Mouse (Mus musculus) lung, embryonic 14.5 days (tissue): ENCODE measurements at regions not wholly inside any gene's neighbourhood (a gene's known extent, or its start where the extent isn't known, plus 50 kb on each side); places are given as distances from the start of the nearest gene placed in this dataset.
A peak's percentile ranks its signal among the peaks of the same experiment; 100 is the strongest.

Experiments
- ATAC-seq: fragments of 200-750 bp; cut with Nextera tagmentation; 2 replicates; pipeline ENCODE4 v1.8.0; 2017; ENCODE audit warnings: mild to moderate bottlenecking, moderate TSS enrichment, moderate library complexity; ENCODE audit not compliant: insufficient read depth
- DNase-seq: peaks from one replicate; pipeline ENCODE4 v3.0.0-alpha.2; 2015
- H3K27ac ChIP-seq: fragments of 300-500 bp; sonication (generic); 2 replicates; pipeline ENCODE4 v1.5.1; 2014; ENCODE audit warnings: low read depth, mild to moderate bottlenecking, moderate library complexity
- H3K27me3 ChIP-seq: fragments of 300-500 bp; sonication (generic); 2 replicates; pipeline ENCODE4 v1.6.1; 2014; ENCODE audit warnings: low read length, control low read depth; ENCODE audit not compliant: insufficient read depth
- H3K36me3 ChIP-seq: fragments of 300-500 bp; sonication (generic); 2 replicates; pipeline ENCODE4 v1.6.1; 2014; ENCODE audit warnings: control low read depth; ENCODE audit not compliant: insufficient read depth
- H3K4me1 ChIP-seq: fragments of 300-500 bp; sonication (generic); 2 replicates; pipeline ENCODE4 v1.6.1; 2014; ENCODE audit warnings: antibody characterized with exemption, control low read depth; ENCODE audit not compliant: insufficient read depth
- H3K4me2 ChIP-seq: fragments of 300-500 bp; sonication (generic); 2 replicates; pipeline ENCODE4 v1.6.1; 2014; ENCODE audit warnings: mild to moderate bottlenecking
- H3K4me3 ChIP-seq: fragments of 300-500 bp; sonication (generic); 2 replicates; pipeline ENCODE4 v1.5.1; 2014; ENCODE audit warnings: low read depth, low read length
- H3K9ac ChIP-seq: fragments of 300-500 bp; sonication (generic); 2 replicates; pipeline ENCODE4 v1.6.1; 2014
- H3K9me3 ChIP-seq: fragments of 300-500 bp; sonication (generic); 2 replicates; pipeline ENCODE4 v1.6.1; 2016; ENCODE audit warnings: low read depth, low read length, control low read depth
- CTCF ChIP-seq: IDR thresholded peaks from 2 replicates; pipeline ENCODE4 v1.5.1; 2016; ENCODE audit warnings: antibody characterized with exemption, low read depth
- WGBS: fragments of 180-500 bp; shearing (Covaris S2); extraction: QIAGEN DNeasy Blood & Tissue Kit; methylation state at CpG from one replicate; pipeline ENCODE4 v1.1.7; 2014; 5-methylcytosine and 5-hydroxymethylcytosine counted together

GRCm38 (mm10) chr1:10872266-10872665 lies 541.6 kb upstream of the A830018L16Rik start:
- H3K27ac ChIP-seq, result no peak overlapping the region
- no peak overlapping the region for H3K9ac ChIP-seq
- H3K9me3 ChIP-seq, result no peaks in the 10 kb centered on the region
- ATAC-seq (no peak), DNase-seq (no peak)
- no peaks in the 10 kb centered on the region for H3K4me1 ChIP-seq
- no peak for TF ChIP-seq CTCF
- H3K27me3 ChIP-seq, result no peaks in the 10 kb centered on the region
- no peak overlapping the region for H3K4me3 ChIP-seq
- H3K4me2 ChIP-seq, result no peak overlapping the region
- no peaks in the 10 kb centered on the region for H3K36me3 ChIP-seq

GRCm38 (mm10) chr1:10872726-10873125 lies 541.2 kb upstream of the A830018L16Rik start:
- Histone ChIP-seq H3K36me3 (no peaks in the 10 kb centered on the region), H3K4me2 (no peak overlapping the region), H3K27me3 (no peaks in the 10 kb centered on the region), H3K9ac (no peak overlapping the region), H3K4me1 (no peaks in the 10 kb centered on the region), H3K9me3 (no peaks in the 10 kb centered on the region), H3K27ac (no peak overlapping the region), H3K4me3 (no peak overlapping the region)
- TF ChIP-seq CTCF, result no peak
- WGBS, result 77% methylated on average over 2 of the region's 2 CpGs
- no peak for DNase-seq
- ATAC-seq, result no peak

DNA sequence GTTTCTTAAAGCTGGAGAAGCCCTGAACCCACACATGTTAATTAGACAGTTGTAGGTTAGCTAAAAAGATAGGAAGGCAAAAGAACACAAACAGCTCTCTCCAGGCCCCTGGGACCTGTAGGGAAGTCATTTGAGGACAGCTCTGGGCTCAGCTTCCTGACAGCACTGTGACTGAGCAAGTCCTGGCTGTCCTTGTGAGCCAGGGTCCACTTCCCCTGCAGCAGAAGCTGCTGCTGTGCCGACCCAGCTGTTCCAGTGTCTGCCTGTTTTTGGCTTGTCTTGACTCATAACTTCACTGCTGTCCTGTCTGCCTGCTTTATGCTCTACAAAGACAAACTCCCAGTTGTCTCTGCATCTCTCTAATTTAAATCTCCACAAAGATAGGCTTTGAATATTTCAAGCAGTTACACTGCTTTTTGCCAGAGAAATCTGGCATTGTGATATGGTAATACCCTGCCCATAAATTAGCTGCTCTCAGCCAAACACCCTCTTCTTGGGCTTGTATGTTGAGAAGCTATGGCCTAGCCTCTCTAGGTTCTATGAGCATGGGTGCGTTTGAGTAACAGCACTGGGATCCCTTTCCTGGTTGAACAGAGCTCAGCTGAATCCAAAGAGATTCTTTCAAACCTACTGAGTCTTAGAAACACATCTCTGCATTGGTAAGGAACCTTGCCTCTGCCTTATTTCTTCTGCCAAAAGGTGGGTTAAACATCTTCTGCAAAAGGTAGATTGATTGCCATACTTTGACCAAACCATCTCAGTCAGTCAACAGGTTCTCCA lies 536.3 kb upstream of the A830018L16Rik start:
- WGBS, result 30% methylated on average over 2 of the region's 2 CpGs
- no peak overlapping the region for H3K9ac ChIP-seq
- H3K4me2 ChIP-seq, result no peak overlapping the region
- ATAC-seq (peak; percentile 94; the same call in 1 of the 2 replicates), DNase-seq (peak; percentile 76)
- no peaks in the 10 kb centered on the region for H3K4me1 ChIP-seq
- H3K36me3 ChIP-seq, result no peaks in the 10 kb centered on the region
- no peaks in the 10 kb centered on the region for H3K27me3 ChIP-seq
- H3K9me3 ChIP-seq, result no peaks in the 10 kb centered on the region
- no peak for TF ChIP-seq CTCF
- H3K4me3 ChIP-seq, result no peak overlapping the region
- H3K27ac ChIP-seq, result no peak overlapping the region

GRCm38 (mm10) chr1:10878221-10878760 lies 535.6 kb upstream of the A830018L16Rik start:
- H3K4me3 ChIP-seq, result no peak overlapping the region
- WGBS, result 55% methylated on average over 3 of the region's 3 CpGs
- H3K4me2 ChIP-seq, result no peak overlapping the region
- H3K9me3 ChIP-seq, result no peaks in the 10 kb centered on the region
- H3K36me3 ChIP-seq, result no peaks in the 10 kb centered on the region
- no peaks in the 10 kb centered on the region for H3K4me1 ChIP-seq
- DNase-seq (peak; percentile 14), ATAC-seq (no peak)
- H3K27ac ChIP-seq, result no peak overlapping the region
- H3K27me3 ChIP-seq, result no peaks in the 10 kb centered on the region
- no peak overlapping the region for H3K9ac ChIP-seq
- TF ChIP-seq CTCF, result no peak

GRCm38 (mm10) chr1:10880026-10880727 lies 533.7 kb upstream of the A830018L16Rik start:
- ATAC-seq (peak; percentile 44; the same call in 1 of the 2 replicates), DNase-seq (peak; percentile 21)
- H3K36me3 ChIP-seq, result no peaks in the 10 kb centered on the region

GRCm38 (mm10) chr1:10898806-10899205 lies 515.1 kb upstream of the A830018L16Rik start:
- 76% methylated on average over 2 of the region's 2 CpGs for WGBS
- Histone ChIP-seq H3K4me3 (no peak overlapping the region), H3K27ac (no peak overlapping the region), H3K4me2 (no peak overlapping the region), H3K9ac (no peak overlapping the region), H3K4me1 (no peaks in the 10 kb centered on the region), H3K27me3 (no peaks in the 10 kb centered on the region), H3K36me3 (no peaks in the 10 kb centered on the region), H3K9me3 (no peaks in the 10 kb centered on the region)
- no peak for ATAC-seq
- TF ChIP-seq CTCF, result no peak
- no peak for DNase-seq

More at GRCm38 (mm10) chr1:10880026-10880727, 533.7 kb upstream of the A830018L16Rik start:
- H3K4me2 ChIP-seq, result no peak overlapping the region
- no peak overlapping the region for H3K9ac ChIP-seq
- TF ChIP-seq CTCF, result no peak
- no peaks in the 10 kb centered on the region for H3K27me3 ChIP-seq
- H3K27ac ChIP-seq, result no peak overlapping the region
- no peaks in the 10 kb centered on the region for H3K9me3 ChIP-seq
- WGBS, result 63% methylated on average over 12 of the region's 12 CpGs
- no peak overlapping the region for H3K4me3 ChIP-seq
- H3K4me1 ChIP-seq, result no peaks in the 10 kb centered on the region

DNA sequence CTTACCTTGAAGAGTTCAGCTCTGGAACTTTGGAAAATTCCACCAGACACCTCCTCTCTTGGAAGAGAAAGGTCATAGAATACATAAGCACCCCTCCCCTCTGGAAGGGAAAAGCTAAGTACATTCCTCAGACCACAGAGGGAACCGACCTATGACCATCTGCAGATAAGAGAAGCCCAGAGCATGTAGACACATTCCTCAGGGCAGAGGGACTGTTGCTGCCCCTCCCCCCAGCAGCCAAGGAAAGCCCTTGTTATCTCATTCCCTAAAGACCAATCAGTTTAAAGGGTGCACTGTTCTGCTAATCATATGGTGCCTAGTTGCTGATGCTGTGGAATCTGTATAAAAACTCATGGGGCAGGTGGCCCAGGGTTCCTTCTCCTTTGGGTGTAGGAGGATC lies 511.2 kb upstream of the A830018L16Rik start:
- no peak for TF ChIP-seq CTCF
- no peak for DNase-seq
- H3K4me2 ChIP-seq, result no peak overlapping the region
- no peaks in the 10 kb centered on the region for H3K9me3 ChIP-seq
- ATAC-seq, result no peak
- no peaks in the 10 kb centered on the region for H3K4me1 ChIP-seq
- WGBS, result 11% methylated on average over 1 of the region's 1 CpGs
- no peak overlapping the region for H3K27ac ChIP-seq
- no peak overlapping the region for H3K9ac ChIP-seq
- H3K4me3 ChIP-seq, result no peak overlapping the region
- H3K36me3 ChIP-seq, result no peaks in the 10 kb centered on the region
- H3K27me3 ChIP-seq, result no peaks in the 10 kb centered on the region
